Mouse (Mus musculus) B cell, adult 62 days (primary cell): Measurements from ENCODE around the gene Fetub. TPM values are rescaled to one million over a fixed set of nuclear protein-coding genes. Genes with fewer than 3 reads are reported as not detected.

ENCODE experiments used
- total RNA-seq: library from RNA; stranded (reverse); gene quantifications from 4 replicates; pipeline ENCODE4 v1.2.4, GENCODE M21; 2023

The Fetub gene
- not detected in 4 replicates for total RNA-seq

GRCm38 (mm10) chr16:22918034-22918433 is at the start of gene Fetub:
Gene Fetub, plus strand, starts transcription at chr16:22918334.

GRCm38 (mm10) chr16:22890683-22891510 is 27.2 kb upstream of the Fetub start, which contains the start of gene Ahsg:
Gene Ahsg, plus strand, starts transcription at chr16:22891277.

GRCm38 (mm10) chr16:22950840-22951395 is 32.8 kb downstream of the Fetub start, which contains the start of gene Hrg:
Gene Hrg, plus strand, starts transcription at chr16:22951072.

Other genes with a start within 250 kb of the Fetub start
- not detected in 4 replicates for gene Crygs, start 106.8 kb upstream of the Fetub start, total RNA-seq
- 21.0 to 29.3 TPM (median 23.8 TPM) in 4 replicates for gene Tbccd1, start 60.7 kb upstream of the Fetub start, total RNA-seq
- 59.4 to 68.9 TPM (median 65.0 TPM) in 4 replicates for gene Dnajb11, start 60.5 kb upstream of the Fetub start, total RNA-seq
- not detected in 4 replicates for gene Ahsg, start 27.1 kb upstream of the Fetub start, total RNA-seq
- gene Hrg, start 32.7 kb downstream of the Fetub start, total RNA-seq = not detected in 4 replicates
- not detected in 4 replicates for gene Kng2, start 111.1 kb downstream of the Fetub start, total RNA-seq
- gene Kng1, start 139.5 kb downstream of the Fetub start, total RNA-seq = not detected in 4 replicates
- 1,131 to 1,202 TPM (median 1,167 TPM) in 4 replicates for gene Eif4a2, start 189.1 kb downstream of the Fetub start, total RNA-seq
- 9.6 to 12.5 TPM (median 10.2 TPM) in 4 replicates for gene Rfc4, start 209.4 kb downstream of the Fetub start, total RNA-seq
- gene Adipoq, start 228.2 kb downstream of the Fetub start, total RNA-seq = not detected in 4 replicates